Mouse (Mus musculus): ENCODE data around the gene Slc35b4. TPM values are rescaled to one million over a fixed set of nuclear protein-coding genes. Genes with fewer than 3 reads are reported as not detected.

The Slc35b4 gene
- polyA plus RNA-seq, 1 experiment, result 39.9 TPM

- no peak for DNase-seq (ENCODE audit: low read depth)
- no peak for TF ChIP-seq POLR2A (IDR thresholded peaks at IDR 0.05; ENCODE audit: borderline replicate concordance, extremely low read depth, insufficient read depth, insufficient read length, poor library complexity, severe bottlenecking)
- TF ChIP-seq CTCF (IDR thresholded peaks at IDR 0.05; ENCODE audit: borderline replicate concordance, extremely low read depth, insufficient read depth, insufficient read length), result no peak
Measured at GRCm38 (mm10) chr6:34116838-34117478, 60.0 kb downstream of the Slc35b4 start.

GRCm38 (mm10) chr6:34111406-34111805 is 65.5 kb downstream of the Slc35b4 start:
- TF ChIP-seq CTCF (IDR thresholded peaks at IDR 0.05; ENCODE audit: borderline replicate concordance, extremely low read depth, insufficient read depth, insufficient read length) (no peak), POLR2A (IDR thresholded peaks at IDR 0.05; ENCODE audit: borderline replicate concordance, extremely low read depth, insufficient read depth, insufficient read length, poor library complexity, severe bottlenecking) (no peak)
- peak; percentile 76 for DNase-seq (ENCODE audit: low read depth)

- peak; percentile 37 for DNase-seq (ENCODE audit: low read depth)
- TF ChIP-seq POLR2A (IDR thresholded peaks at IDR 0.05; ENCODE audit: borderline replicate concordance, extremely low read depth, insufficient read depth, insufficient read length, poor library complexity, severe bottlenecking), result no peak
- TF ChIP-seq CTCF (IDR thresholded peaks at IDR 0.05; ENCODE audit: borderline replicate concordance, extremely low read depth, insufficient read depth, insufficient read length), result no peak
Measured at GRCm38 (mm10) chr6:34110571-34110970, 66.3 kb downstream of the Slc35b4 start.

Other genes starting within 250 kb of the Slc35b4 start
- gene Lrguk, start 147.7 kb downstream of the Slc35b4 start, polyA plus RNA-seq (2012; rRNA removed), result 0.61 and 0.88 TPM in 2 replicates
- gene Akr1b3, start 140.4 kb upstream of the Slc35b4 start, polyA plus RNA-seq (2012; rRNA removed), result 88.4 and 99.9 TPM in 2 replicates
- gene Akr1b8, start 177.0 kb upstream of the Slc35b4 start, polyA plus RNA-seq (2012; rRNA removed), result 3.1 and 3.9 TPM in 2 replicates
- gene Akr1b10, start 207.1 kb upstream of the Slc35b4 start, polyA plus RNA-seq (2012; rRNA removed), result 6.7 and 7.3 TPM in 2 replicates
- gene Akr1b7, start 235.2 kb upstream of the Slc35b4 start, polyA plus RNA-seq (2012; rRNA removed), result 0.05 TPM in 1 of 2 replicates, not detected in the other

Data from brain, embryonic 14.5 days (tissue).